Mouse (Mus musculus): ENCODE data around the gene Grap2. TPM values are rescaled to one million over a fixed set of nuclear protein-coding genes. Genes with fewer than 3 reads are reported as not detected.

Grap2 gene
- polyA plus RNA-seq, 1 experiment: not detected

DNA sequence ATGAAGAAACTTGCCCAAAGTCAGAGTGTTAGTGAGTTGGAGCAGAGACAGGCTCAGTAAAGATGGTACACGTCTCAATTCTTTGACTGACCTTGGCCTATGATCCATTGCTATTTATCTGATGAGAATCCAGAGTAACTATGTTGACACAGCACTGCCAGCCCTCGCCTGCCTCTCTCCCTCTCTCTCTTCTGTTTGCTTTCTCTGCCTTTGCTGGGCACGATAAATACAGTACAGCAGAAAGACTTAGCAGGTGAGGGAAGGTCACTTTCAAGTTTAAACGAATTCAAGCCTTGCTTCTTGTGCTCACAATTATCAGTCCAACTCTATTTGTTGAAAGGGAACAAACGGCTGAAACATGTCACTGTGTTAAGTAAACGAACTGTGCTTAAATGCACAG is 27.0 kb upstream of the Grap2 start:
- H3K36me3 ChIP-seq (ENCODE audit: control insufficient read depth, insufficient read depth): no peaks in the 10 kb centered on the region
- no peak overlapping the region for H3K4me3 ChIP-seq
- no peak overlapping the region for H3ac ChIP-seq (ENCODE audit: control insufficient read depth, insufficient read length)
- H3K27me3 ChIP-seq (ENCODE audit: control insufficient read depth, insufficient read depth, insufficient read length): peaks cover 21% of the 10 kb centered on the region
- TF ChIP-seq MYOD1 (IDR thresholded peaks at IDR 0.05; ENCODE audit: control insufficient read depth in 1 of 3, insufficient read length in 2 of 3, low read depth in 2 of 3) (no peak), MAX (IDR thresholded peaks at IDR 0.05; ENCODE audit: low read depth) (no peak), USF1 (IDR thresholded peaks at IDR 0.05; ENCODE audit: low read depth) (no peak), POLR2AphosphoS2 (IDR thresholded peaks at IDR 0.05; ENCODE audit: insufficient read length, low read depth) (no peak), E2F4 (IDR thresholded peaks at IDR 0.05; ENCODE audit: insufficient read depth) (no peak), TCF3 (IDR thresholded peaks at IDR 0.05; ENCODE audit: insufficient read length, low read depth) (no peak), CEBPB (IDR thresholded peaks at IDR 0.05; ENCODE audit: insufficient read depth, poor library complexity, severe bottlenecking) (no peak)
- no peaks in the 10 kb centered on the region for H3K79me2 ChIP-seq (ENCODE audit: control insufficient read depth, insufficient read depth)
- no peak overlapping the region for H3K4me2 ChIP-seq (ENCODE audit: low read depth)

DNA sequence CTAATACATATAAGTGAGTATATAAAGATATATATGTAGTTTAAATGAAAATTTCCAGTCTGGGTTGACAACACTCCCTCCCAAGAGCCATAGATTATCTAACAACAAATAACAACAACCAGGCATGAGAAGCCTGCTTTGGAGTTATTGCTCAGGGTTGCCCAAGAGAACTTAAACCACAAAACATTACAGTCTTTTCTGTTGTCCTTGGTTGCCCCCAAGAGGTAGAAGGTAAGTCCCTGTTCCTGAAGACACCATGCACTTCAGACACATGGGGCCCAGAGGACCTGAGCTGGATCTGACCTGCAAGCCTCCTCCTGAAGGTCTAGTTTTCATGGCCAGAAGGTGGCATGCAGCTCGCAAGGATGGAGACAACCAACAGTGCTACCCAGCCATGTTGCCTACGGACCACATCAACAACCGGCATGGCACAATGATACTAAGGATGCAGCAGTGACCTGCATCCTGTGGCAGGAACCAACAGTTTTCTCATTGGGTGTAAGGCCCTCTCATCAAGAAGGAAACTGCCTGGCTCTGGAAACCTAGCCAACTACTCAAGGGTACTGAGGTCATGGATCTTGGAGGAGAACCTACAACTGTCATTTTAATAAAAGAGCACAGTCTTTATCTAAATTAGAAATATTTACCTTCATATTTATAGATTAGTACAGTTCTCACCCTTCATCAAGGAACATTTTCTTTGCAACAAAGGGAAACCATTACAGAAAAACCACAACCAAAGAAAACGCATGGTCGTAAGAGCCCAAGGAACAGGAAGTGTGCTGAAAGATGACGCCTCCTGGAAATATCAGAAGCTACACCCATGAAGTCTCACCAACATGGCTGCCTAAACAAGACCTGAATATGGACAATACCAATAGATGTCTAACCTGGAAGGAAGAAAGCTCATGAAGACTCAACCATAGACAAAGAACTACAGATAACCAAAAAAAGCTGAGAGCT is 17.3 kb upstream of the Grap2 start:
- Histone ChIP-seq H3ac (ENCODE audit: control insufficient read depth, insufficient read length) (no peak overlapping the region), H3K4me2 (ENCODE audit: low read depth) (no peak overlapping the region), H3K4me3 (no peak overlapping the region), H3K36me3 (ENCODE audit: control insufficient read depth, insufficient read depth) (no peaks in the 10 kb centered on the region), H3K27me3 (ENCODE audit: control insufficient read depth, insufficient read depth, insufficient read length) (peaks cover 5% of the 10 kb centered on the region), H3K79me2 (ENCODE audit: control insufficient read depth, insufficient read depth) (no peaks in the 10 kb centered on the region)
- TF ChIP-seq USF1 (IDR thresholded peaks at IDR 0.05; ENCODE audit: low read depth): no peak

GRCm38 (mm10) chr15:80556021-80556420 is 16.4 kb upstream of the Grap2 start:
- Histone ChIP-seq H3K79me2 (ENCODE audit: control insufficient read depth, insufficient read depth) (no peaks in the 10 kb centered on the region), H3K36me3 (ENCODE audit: control insufficient read depth, insufficient read depth) (no peaks in the 10 kb centered on the region), H3K27me3 (ENCODE audit: control insufficient read depth, insufficient read depth, insufficient read length) (no peaks in the 10 kb centered on the region), H3ac (ENCODE audit: control insufficient read depth, insufficient read length) (no peak overlapping the region), H3K4me3 (no peak overlapping the region), H3K4me2 (ENCODE audit: low read depth) (no peak overlapping the region)
- no peak for TF ChIP-seq E2F4 (IDR thresholded peaks at IDR 0.05; ENCODE audit: insufficient read depth)
- no peak for TF ChIP-seq MYOD1 (IDR thresholded peaks at IDR 0.05; ENCODE audit: control insufficient read depth in 1 of 3, insufficient read length in 2 of 3, low read depth in 2 of 3)
- no peak for TF ChIP-seq CEBPB (IDR thresholded peaks at IDR 0.05; ENCODE audit: insufficient read depth, poor library complexity, severe bottlenecking)
- no peak for TF ChIP-seq REST (IDR thresholded peaks at IDR 0.05; ENCODE audit: insufficient read depth, insufficient read length)
- TF ChIP-seq POLR2AphosphoS2 (IDR thresholded peaks at IDR 0.05; ENCODE audit: insufficient read length, low read depth): no peak
- TF ChIP-seq TCF3 (IDR thresholded peaks at IDR 0.05; ENCODE audit: insufficient read length, low read depth): no peak
- TF ChIP-seq USF1 (IDR thresholded peaks at IDR 0.05; ENCODE audit: low read depth): no peak
- no peak for TF ChIP-seq SRF (IDR thresholded peaks at IDR 0.05; ENCODE audit: control insufficient read depth, insufficient read length, low read depth)

DNA sequence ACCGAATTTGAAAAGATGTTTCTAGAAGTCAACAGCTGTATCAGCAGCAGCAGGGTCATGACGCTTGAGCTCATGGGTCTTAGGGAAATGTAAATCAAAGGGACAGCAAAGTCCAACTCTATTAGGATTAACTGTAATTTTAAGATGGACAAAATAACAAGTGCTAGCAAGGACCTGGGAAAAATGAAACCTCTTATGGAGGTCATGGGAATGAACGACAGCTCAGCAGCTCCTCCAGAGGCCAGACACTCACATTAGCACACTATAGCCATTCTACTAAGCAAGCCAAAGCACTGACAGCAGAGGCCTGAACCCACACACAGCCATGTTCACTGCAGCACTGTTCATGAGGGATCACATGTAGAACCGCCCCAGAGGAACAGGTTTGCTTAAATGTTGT is 14.6 kb upstream of the Grap2 start:
- Histone ChIP-seq H3K4me3 (no peak overlapping the region), H3ac (ENCODE audit: control insufficient read depth, insufficient read length) (no peak overlapping the region), H3K27me3 (ENCODE audit: control insufficient read depth, insufficient read depth, insufficient read length) (no peaks in the 10 kb centered on the region), H3K4me2 (ENCODE audit: low read depth) (no peak overlapping the region), H3K36me3 (ENCODE audit: control insufficient read depth, insufficient read depth) (no peaks in the 10 kb centered on the region), H3K79me2 (ENCODE audit: control insufficient read depth, insufficient read depth) (no peaks in the 10 kb centered on the region)
- TF ChIP-seq TCF3 (IDR thresholded peaks at IDR 0.05; ENCODE audit: insufficient read length, low read depth) (no peak), CEBPB (IDR thresholded peaks at IDR 0.05; ENCODE audit: insufficient read depth, poor library complexity, severe bottlenecking) (no peak), MYOD1 (IDR thresholded peaks at IDR 0.05; ENCODE audit: control insufficient read depth in 1 of 3, insufficient read length in 2 of 3, low read depth in 2 of 3) (no peak), POLR2AphosphoS2 (IDR thresholded peaks at IDR 0.05; ENCODE audit: insufficient read length, low read depth) (no peak), USF1 (IDR thresholded peaks at IDR 0.05; ENCODE audit: low read depth) (no peak), E2F4 (IDR thresholded peaks at IDR 0.05; ENCODE audit: insufficient read depth) (no peak), POLR2A (IDR thresholded peaks at IDR 0.05; ENCODE audit: insufficient read length, low read depth) (no peak), MAX (IDR thresholded peaks at IDR 0.05; ENCODE audit: low read depth) (no peak), SRF (IDR thresholded peaks at IDR 0.05; ENCODE audit: control insufficient read depth, insufficient read length, low read depth) (no peak), TCF12 (IDR thresholded peaks at IDR 0.05; ENCODE audit: insufficient read depth, poor library complexity, severe bottlenecking) (no peak), REST (IDR thresholded peaks at IDR 0.05; ENCODE audit: insufficient read depth, insufficient read length) (no peak), MYOG (IDR thresholded peaks at IDR 0.05; ENCODE audit: control insufficient read depth in 1 of 3, insufficient read depth in 1 of 3, insufficient read length in 2 of 3, low read depth in 2 of 3) (no peak)

GRCm38 (mm10) chr15:80559534-80559933 is 12.9 kb upstream of the Grap2 start:
- TF ChIP-seq POLR2A (IDR thresholded peaks at IDR 0.05; ENCODE audit: insufficient read length, low read depth) (no peak), TCF3 (IDR thresholded peaks at IDR 0.05; ENCODE audit: insufficient read length, low read depth) (no peak), CEBPB (IDR thresholded peaks at IDR 0.05; ENCODE audit: insufficient read depth, poor library complexity, severe bottlenecking) (no peak), USF1 (IDR thresholded peaks at IDR 0.05; ENCODE audit: low read depth) (no peak), TCF12 (IDR thresholded peaks at IDR 0.05; ENCODE audit: insufficient read depth, poor library complexity, severe bottlenecking) (no peak), E2F4 (IDR thresholded peaks at IDR 0.05; ENCODE audit: insufficient read depth) (no peak), MAX (IDR thresholded peaks at IDR 0.05; ENCODE audit: low read depth) (no peak), REST (IDR thresholded peaks at IDR 0.05; ENCODE audit: insufficient read depth, insufficient read length) (no peak)
- Histone ChIP-seq H3K79me2 (ENCODE audit: control insufficient read depth, insufficient read depth) (no peaks in the 10 kb centered on the region), H3ac (ENCODE audit: control insufficient read depth, insufficient read length) (no peak overlapping the region), H3K36me3 (ENCODE audit: control insufficient read depth, insufficient read depth) (no peaks in the 10 kb centered on the region), H3K4me2 (ENCODE audit: low read depth) (no peak overlapping the region), H3K27me3 (ENCODE audit: control insufficient read depth, insufficient read depth, insufficient read length) (no peaks in the 10 kb centered on the region), H3K4me3 (no peak overlapping the region)

Data from myocyte (in vitro differentiated cells).